Mouse (Mus musculus): ENCODE data around the gene Ldlrad3.

Ldlrad3 gene

DNA sequence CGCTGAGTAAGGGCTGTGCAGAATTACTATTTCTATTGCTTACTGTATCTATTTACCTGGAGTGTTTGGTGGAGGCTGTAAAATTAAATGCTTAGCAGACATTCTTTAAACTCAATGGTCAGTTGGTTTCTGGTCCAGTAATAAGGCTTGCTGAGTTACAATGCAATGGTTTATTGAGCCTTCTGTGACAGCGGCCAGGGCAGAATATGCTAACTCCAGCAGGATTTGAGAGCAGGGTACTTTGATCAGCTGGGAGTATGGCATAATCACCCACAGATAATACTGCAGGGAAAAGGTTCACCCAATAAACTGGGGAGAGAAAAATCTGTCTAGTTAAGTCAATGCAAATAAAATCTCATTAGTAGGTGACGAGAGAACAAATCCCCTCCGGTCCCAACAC lies 220.2 kb downstream of the Ldlrad3 start:
- DNase-seq (ENCODE audit: low read depth), result no peak

DNA sequence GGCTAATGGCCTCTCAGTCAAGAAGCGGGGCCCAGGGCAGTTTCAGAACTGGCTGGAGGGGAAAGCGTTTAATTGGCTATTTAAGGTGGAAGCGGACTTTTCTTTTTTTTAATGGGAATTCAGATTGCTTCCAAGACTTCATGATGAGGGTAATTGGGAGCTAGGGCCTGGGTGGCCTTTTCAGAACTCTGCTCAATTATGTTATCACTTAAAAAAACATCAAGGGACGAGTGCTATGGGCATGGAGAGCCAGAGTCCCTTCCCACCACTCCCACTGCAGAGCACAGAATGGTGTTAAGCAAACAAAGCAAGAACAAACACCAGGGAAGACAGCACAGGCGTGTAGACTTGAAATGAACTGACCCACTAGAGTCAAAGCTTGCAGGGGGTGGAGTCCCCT lies 220.7 kb downstream of the Ldlrad3 start:
- no peak for DNase-seq (ENCODE audit: low read depth)

DNA sequence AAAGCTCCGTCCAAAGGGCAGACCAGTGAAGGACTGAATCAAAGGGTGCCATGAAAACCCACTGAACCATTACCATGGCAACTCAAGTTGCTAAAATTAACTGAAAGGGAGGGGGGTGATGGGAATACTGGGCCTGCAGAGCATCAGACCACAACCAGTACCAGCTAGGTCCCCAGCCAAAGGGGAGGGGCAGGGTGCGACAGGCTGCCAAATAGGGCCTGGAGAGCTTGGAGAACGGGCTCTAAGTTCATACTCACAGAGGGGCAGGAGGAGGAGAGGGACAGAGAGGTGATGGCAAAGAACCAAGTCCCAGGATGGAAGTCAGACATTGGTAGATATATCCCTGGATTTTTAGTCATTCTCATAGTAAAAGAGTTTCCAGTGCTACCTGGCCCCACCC lies 222.8 kb downstream of the Ldlrad3 start:
- no peak for DNase-seq (ENCODE audit: low read depth)

DNA sequence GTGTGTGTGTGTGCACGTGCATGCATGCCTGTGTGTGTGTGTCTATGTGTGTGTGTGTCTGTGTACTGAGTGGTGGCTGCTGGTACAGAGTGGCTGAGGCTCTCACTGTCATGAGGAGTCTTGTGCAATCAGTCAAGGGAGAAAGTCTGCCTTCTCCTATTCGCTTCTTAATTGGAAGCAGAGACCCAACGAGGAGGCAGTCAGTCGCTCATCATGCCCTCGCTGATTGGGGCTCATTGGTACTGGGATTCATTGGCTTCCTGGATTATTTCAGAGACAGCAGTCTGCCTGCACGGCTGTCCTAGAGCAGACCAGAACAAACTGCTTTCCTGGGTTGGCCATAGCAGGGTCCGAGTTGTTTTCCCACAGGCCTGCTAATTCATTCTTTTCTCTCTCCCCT lies 223.8 kb downstream of the Ldlrad3 start:
- no peak for DNase-seq (ENCODE audit: low read depth)

DNA sequence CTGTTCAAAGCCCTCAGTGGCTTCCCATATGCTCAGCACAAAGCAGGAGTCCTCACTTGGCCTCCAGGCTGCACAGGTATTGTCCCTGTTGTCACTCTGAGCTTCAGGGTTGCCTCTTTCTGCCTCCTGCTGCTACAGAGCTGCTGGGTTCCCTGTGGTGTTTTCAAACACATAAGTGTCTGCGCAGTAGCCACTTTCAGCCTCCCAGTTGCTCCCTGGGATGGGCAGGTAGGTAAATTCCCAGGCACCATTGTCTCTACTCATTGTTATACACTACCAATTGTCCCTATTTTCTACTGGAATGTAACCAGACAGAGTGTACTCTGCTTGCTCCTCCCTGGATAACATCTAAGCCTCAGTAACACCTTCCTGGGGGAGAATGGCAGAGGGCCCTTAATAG lies 224.8 kb downstream of the Ldlrad3 start:
- no peak for DNase-seq (ENCODE audit: low read depth)

DNA sequence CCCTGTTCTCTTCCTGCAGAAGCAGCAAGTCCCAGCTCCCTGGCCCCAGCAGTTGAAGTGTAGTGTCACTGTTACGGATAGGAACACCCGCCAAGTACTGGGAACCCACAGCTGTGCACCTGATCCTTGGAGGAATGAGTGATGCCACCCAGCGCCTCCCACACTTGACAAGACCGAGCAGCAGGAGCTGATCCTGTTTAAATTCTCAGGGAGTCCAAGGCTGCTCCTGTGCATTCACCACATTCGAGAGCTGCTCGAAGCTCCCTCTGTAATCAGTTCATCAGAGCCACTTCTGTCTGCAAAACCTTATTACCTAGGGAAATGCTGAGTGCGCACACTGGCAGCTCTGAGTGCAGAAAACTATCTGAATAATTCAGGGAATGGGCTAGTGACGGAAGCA lies 225.5 kb downstream of the Ldlrad3 start:
- DNase-seq (ENCODE audit: low read depth), result no peak

DNA sequence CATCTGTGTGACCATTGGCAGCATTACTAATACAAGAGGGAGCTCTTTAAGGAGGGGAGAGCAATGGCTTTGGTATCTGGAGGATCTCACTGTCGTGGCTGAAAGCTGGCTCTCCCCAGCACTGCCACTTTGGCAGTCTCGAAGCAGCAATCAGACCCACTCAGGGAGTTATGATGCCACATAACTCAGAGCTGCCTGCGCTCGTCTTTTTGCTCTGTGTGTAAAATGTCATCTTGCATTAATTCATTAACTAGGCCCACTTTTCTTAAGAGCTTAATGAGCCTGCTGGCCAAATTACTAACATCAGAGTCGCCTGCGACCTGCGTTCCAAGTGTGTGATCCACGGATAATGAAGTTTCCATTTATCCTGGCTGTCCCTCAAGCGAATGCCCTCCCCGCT lies 230.1 kb downstream of the Ldlrad3 start:
- no peak for DNase-seq (ENCODE audit: low read depth)

DNA sequence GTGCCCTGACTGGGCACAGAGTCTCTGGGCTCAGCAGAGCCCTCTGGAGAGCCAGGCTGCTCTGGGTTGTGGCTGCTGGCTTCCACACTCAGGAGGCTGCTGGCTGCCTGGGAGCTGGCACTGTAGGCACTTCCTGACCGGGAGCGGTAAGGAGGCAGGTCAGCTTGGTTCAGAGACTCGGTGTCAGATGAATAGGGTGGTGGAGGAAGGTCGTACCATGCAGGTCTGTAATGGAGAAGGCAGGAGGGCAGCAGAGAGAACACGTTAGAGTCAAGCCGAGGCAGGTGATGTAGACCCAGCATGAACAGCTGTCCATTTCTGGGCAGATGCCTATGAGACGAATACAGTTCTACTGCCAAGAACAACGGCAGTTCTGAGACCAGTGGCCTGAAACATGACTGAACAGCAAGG lies 233.2 kb downstream of the Ldlrad3 start:
- DNase-seq (ENCODE audit: low read depth), result no peak

DNA sequence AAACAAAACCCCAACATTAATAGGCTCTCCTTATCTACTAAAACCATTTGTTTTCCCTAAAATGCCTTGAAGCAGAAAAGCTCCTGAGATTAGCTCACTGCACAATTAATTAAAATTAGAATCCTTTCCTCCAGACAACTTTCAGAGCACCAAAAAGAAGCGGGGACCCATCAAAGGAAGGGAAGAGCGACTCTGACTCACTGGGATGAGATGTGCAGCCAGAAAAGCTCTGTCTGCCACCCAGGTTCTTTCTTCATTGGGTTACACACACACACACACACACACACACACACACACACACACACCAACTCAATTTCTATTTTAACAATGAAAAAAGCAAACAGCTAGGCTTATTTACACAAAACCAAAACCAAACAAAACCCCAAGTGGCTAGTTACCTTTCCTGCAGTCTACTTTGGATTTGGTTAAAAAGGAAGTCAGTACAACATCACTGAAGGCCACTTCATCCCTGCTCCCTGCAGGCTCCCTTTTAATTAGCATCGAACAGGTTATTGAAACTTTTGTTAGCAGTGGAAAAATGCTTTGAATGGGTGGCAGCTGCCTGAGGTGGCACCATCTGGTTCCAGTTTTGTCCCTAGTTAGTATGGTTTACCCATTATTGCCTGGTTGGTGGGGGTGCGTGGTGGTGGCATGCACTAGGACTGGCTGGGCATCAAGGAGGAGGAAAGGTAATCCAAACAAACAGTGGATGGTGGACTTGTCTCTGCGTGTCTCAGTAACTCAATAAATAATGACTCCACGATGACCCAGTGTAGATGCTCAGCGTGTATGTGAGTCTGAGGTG lies 235.3 kb downstream of the Ldlrad3 start:
- DNase-seq (ENCODE audit: low read depth), result no peak

DNA sequence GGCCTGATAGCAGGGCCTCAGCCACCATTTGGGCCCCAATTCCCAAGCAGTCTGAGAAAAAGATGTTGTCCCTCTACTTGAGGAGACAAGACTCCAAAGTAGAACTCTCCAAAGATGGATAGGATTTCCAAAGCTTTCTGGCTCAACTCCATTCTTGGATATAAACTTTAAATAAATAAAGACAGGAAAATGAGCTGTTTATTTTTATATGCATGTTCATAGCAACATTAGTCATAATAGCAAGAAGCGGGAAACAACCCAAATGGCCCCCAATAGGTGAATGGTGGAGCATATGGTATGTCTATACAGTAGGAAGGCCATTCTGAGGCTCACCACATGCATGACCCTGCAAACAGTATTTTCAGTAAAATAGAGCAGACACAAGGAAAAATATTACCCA lies 251.2 kb downstream of the Ldlrad3 start:
- DNase-seq (ENCODE audit: low read depth), result no peak

DNA sequence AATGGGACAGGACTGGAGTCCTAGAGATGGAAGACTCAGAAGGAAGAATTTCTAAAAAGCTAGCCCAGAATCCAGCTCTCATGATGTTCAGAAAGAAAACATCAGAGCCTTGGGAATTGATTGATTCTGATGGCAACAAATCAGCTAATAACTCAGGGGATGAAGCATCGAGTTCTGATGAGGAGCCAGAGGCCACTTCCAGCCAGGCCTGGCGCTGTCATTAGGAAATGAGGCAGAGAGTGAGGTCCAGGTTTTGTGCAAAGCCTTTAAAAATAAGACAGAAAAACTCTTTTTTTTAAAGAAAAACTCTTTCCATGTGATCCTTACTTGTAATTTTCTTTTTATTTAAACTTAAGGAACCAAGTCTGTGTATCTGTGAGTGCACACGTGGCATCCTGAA lies 252.9 kb downstream of the Ldlrad3 start:
- no peak for DNase-seq (ENCODE audit: low read depth)

DNA sequence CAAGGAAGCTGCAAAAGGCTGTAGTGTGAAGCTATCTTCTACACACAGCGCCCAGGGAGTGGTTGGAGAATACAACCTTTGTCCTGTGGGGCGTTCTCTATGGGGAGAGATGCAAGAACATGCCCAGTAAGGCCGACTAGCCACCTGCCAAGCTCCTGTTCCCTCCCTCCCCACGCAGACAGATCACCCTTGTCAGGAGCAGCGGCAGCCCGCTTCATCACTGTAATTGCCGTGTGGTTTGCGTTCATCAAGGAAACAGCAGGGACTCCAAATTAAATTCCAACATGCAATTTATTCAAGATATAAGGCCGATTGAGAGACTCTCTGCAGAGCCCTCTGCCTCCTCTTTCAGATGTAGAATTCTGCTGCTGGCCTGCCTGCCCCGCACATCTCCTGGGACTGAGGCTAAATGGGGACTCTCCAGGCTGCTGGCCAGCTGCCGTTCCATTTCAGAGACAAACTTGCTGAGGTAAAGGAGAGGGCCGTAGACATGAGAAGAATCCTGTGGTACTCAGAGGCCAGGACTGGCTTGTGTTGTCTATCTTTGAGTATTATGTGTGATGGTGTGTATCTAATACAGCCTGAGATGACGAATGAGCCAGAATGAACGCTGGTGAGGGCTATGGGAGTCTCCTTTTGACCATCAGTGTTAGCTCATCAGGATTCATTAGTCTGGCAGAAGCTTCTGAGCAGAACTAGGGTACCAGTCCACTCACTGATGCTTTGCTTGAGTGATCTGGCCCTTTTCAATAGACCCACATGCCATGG lies 253.8 kb downstream of the Ldlrad3 start:
- DNase-seq (ENCODE audit: low read depth), result no peak

DNA sequence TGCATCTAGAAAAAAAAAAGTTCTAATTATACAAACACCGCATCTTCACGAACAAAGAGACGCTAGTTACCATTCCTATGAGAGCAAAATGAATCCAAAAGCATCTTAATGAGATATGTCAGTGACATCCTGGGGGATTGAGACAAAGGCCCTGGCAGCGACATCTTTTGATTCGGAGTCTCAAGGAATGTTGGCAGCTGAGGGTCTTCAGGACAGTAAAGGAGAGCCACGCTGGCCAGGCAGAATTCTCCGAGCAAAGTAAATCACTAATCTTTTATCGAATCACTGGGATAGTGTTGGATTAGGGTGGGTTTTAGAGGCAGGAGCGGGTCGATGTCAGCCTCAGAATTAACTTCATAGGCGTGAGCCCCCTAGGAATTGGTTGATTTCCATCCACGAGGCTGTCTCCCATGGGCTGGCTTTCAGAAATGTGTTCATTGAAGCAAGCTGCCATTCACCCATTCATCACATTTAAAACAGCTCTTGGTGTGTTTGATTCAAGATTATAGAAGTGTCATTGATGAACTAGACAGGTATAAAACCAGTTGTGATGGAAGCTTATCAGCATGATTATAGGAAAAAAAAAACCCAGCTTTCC lies 260.5 kb downstream of the Ldlrad3 start:
- no peak for DNase-seq (ENCODE audit: low read depth)

DNA sequence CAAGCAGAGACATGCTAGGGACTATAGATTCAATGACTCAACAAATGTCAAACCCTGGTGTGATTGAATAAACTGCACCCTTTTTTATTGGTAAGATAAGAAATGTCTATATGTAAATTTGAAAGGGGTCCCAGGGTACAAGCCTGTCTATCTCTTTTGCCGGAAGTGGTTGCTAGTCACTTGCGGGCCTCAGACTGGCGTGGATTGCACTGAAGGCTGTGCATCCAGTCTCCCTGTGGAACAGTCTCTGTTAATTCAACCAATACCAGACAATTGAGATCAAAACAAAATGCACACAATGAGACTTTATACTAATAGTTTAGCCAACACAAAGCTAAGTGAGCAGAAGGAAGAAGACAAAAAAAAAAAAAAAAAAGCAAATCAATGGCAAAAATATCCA lies 261.0 kb downstream of the Ldlrad3 start:
- no peak for DNase-seq (ENCODE audit: low read depth)

DNA sequence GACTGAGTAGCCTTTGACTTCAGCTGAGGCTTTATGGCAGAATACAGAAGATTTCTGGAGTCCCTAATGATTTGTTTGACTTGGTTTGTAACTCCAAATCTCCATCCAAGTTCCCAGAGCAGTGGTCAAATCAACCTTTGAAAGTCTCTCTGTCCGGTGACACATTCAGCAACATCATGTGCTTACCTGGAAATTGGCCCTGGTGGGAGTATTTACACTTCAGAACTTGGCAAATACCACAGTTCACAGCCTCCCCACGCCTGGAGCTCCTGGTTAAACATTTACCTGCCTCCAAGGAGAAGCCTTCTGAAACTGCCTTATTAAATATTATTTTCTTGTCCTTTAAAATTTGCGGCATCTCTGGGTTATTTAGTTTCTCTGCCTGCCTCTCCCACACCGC lies 263.0 kb downstream of the Ldlrad3 start:
- no peak for DNase-seq (ENCODE audit: low read depth)

DNA sequence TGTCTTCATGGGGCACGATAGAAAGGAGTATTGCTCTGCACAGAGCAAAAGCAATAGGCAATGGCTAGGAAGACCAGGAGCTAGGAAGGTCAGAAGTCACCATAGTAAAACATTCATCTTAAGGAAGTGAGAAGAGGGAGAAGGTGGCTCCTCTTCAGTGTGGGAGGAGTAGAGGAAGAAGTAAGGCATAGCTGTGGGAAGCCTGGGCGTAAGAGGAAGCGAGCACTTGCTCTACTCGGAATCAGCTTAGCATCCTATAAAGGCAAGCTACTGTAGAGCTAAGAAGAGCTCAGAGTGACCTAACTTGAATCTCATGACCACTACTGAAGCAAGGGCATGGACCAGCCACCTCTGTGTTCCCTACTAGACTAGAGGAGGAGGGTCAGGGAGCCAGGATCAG lies 263.9 kb downstream of the Ldlrad3 start:
- DNase-seq (ENCODE audit: low read depth), result no peak

DNA sequence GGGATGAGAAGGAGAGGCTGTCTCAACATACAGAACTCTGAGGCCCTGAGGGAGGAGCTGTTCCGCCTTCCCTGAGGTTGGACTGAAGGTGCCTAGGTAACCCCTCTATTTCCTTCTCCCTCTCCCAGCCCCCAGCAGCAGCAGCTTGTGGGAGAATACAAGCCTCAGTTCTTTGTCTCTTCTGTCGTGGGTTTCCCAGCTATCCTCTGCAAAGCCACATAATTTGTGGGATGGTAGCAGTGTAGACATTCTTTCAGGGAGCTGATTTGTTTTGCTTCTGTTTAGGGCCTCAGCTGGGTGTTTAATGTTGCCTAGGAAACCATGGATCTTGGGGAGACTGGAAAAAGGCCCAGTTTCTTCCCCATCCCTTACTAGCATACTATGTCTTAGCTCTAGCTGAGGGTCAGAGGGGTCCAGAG lies 266.0 kb downstream of the Ldlrad3 start:
- DNase-seq (ENCODE audit: low read depth), result no peak

DNA sequence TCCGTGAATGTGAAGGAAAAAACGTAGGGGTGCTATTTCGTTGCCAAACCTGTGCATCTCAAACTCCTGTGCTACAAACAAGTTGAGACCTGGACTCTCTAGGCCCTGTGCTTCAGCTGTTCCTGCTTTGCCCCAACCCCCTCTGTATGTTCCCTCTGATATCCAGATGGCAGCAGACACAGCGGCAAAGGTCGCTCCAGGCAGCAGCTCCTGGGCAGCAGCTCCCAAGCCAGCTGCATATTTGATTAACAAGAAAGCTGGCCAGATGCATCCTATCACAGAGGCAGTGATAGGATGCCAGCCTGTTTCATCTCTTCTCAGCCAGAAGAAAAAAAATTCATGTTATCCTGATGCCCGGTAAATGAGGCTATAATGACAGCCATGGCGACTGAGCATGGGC lies 267.7 kb downstream of the Ldlrad3 start:
- no peak for DNase-seq (ENCODE audit: low read depth)

DNA sequence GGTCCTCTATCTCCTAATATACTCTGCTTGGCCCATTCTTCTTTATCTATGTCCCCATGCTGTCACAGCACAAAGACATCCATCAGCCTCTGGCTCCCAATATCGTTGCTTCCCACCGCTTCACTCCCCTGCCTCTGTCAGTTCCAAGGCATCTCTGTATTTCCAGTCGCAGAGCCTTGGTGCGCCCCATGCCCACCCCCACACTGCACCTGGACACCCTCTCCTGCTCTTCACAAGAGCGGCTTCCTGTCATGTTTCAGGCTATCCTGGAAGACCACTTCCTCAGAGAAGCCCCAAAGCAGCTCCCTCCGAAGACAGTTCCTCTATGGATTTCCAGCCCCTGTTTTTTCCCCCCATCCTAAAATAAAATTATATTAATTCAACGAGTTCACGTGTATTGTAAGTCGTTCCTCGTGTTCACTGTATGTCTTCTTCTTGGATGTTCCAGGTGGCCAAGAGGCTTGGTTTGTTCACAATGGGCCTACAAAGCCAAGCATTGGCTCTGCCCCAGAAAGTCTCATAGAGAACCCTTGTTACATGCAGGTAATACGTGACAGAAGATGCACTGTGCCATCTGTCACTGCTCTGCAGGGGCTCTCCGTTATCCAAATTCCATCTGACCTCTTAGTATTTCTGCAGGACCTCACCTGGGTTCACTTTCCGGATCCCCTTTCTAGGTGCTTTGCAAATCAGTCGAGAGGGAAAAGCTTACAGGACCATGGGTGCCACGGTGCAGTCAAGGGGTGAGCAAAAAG lies 276.7 kb downstream of the Ldlrad3 start:
- no peak for DNase-seq (ENCODE audit: low read depth)

DNA sequence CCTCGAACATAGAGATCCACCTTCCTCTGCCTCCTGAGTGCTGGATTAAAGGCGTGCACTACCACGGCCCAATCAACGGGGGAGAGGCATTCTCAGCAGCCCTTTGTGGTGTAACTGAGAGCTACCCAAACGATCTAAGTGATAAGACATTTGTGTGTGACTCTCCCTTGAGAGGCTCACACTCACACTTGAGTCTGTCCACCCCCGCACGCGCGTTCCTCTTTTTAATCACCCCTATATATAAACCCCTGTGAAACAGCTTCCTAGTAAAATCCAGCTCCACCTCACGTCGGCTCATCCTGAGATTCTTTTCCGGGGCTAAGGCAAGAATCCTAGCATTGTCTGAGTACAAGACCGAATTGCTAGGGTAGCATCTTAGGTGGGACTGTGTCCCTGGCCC lies 277.4 kb downstream of the Ldlrad3 start:
- no peak for DNase-seq (ENCODE audit: low read depth)

DNA sequence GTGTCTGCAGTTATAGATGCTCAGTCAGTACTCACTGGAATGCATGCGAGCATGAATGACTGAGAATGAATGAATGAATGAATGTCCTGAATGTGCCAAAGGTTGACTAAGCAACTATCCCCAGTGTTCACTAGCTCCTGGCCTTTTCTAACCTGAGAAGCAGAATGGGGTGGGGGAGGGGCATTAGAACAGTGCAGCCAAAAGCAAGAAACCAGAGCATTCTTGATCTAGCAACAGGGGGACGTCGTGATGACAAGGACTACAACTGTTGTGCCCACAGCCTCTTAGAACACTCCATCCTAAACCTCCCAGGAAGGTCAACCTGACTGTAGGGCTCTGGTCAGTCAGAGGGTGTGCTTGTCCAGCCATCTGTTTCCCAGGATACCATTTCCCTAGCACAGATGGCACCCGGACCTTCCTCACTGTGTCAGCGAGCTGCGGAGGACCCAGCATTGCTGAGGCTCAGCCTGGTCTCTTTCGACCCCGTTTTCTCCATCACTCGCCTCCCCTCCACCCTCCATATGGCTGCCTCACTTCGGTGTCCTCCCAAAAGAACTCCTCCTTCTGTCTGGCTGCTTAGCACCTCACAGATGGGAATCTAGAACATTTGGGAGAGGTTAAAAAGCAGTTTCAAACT lies 278.7 kb downstream of the Ldlrad3 start:
- no peak for DNase-seq (ENCODE audit: low read depth)

DNA sequence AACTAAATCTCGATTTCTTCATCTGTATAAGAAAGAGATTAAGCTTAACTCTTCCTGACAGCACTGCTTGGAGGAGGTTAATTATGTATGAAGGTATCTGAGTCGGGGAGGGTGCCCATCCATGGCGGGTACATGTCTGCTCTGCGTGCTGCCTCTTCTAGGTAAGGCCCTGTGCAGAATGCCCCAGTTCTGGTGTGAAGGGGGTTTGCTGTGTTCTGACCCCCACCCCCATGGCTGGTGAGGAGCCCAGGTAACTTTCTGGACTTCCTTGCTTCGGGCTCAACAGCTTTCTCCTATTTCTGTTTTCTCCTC lies 279.9 kb downstream of the Ldlrad3 start:
- DNase-seq (ENCODE audit: low read depth), result no peak
